Mouse (Mus musculus) hematopoietic stem cell, adult 5-6 weeks (primary cell): ENCODE results near the gene Nhsl1. TPM values are rescaled to one million over a fixed set of nuclear protein-coding genes. Genes with fewer than 3 reads are reported as not detected.

ENCODE experiments used
- ATAC-seq, 2 experiments: fragments of 125-278 bp in 1 of 2; replicated peaks in 1 of 2; 2 replicates each; pipeline ENCODE4 v1.8.0; 2016 to 2017; ENCODE audit warnings: inconsistent platforms in 2 of 2, mild to moderate bottlenecking in 2 of 2, moderate number of reproducible peaks in 2 of 2, low read depth in 1 of 2, moderate TSS enrichment in 1 of 2; ENCODE audit not compliant: low FRiP score in 2 of 2, poor library complexity in 2 of 2, severe bottlenecking in 2 of 2, insufficient read depth in 1 of 2, low TSS enrichment in 1 of 2
- total RNA-seq: library from RNA; stranded (forward); fragments of 172-1452, 232-1000 nt; gene quantifications from 2 replicates; pipeline ENCODE4 v1.2.3, GENCODE M21; 2017

The Nhsl1 gene
- total RNA-seq, 1 experiment from 2014 or later: 2.6 TPM

GRCm38 (mm10) chr10:18337725-18338124, 18.9 kb downstream of the Nhsl1 start:
- no peak for ATAC-seq

- no peak for ATAC-seq
These were observed 20.6 kb downstream of the Nhsl1 start for GRCm38 (mm10) chr10:18339386-18339785.

- ATAC-seq: no peak
These were observed 22.1 kb downstream of the Nhsl1 start for GRCm38 (mm10) chr10:18340930-18341329.

- no peak for ATAC-seq
These were observed 22.8 kb downstream of the Nhsl1 start for GRCm38 (mm10) chr10:18341444-18342196.

GRCm38 (mm10) chr10:18347231-18347630, 28.4 kb downstream of the Nhsl1 start:
- no peak for ATAC-seq

- ATAC-seq: no peak
These were observed 32.0 kb downstream of the Nhsl1 start for GRCm38 (mm10) chr10:18350781-18351180.

- no peak for ATAC-seq
These were observed 34.2 kb downstream of the Nhsl1 start for GRCm38 (mm10) chr10:18352937-18353336.

GRCm38 (mm10) chr10:18354103-18354502, 35.3 kb downstream of the Nhsl1 start:
- no peak for ATAC-seq

- ATAC-seq: no peak
These were observed 37.7 kb downstream of the Nhsl1 start for GRCm38 (mm10) chr10:18356461-18356860.

- ATAC-seq: no peak
These were observed 38.4 kb downstream of the Nhsl1 start for GRCm38 (mm10) chr10:18357212-18357611.

GRCm38 (mm10) chr10:18358461-18358860, 39.7 kb downstream of the Nhsl1 start:
- ATAC-seq: no peak

GRCm38 (mm10) chr10:18360175-18360574, 41.4 kb downstream of the Nhsl1 start:
- ATAC-seq: no peak

- no peak for ATAC-seq
These were observed 46.6 kb downstream of the Nhsl1 start for GRCm38 (mm10) chr10:18365432-18365831.

GRCm38 (mm10) chr10:18366697-18367096, 47.9 kb downstream of the Nhsl1 start:
- ATAC-seq: no peak

- no peak for ATAC-seq
These were observed 49.3 kb downstream of the Nhsl1 start for GRCm38 (mm10) chr10:18368111-18368510.

GRCm38 (mm10) chr10:18370475-18371286, 51.9 kb downstream of the Nhsl1 start:
- no peak for ATAC-seq

- ATAC-seq: no peak
These were observed 53.1 kb downstream of the Nhsl1 start for GRCm38 (mm10) chr10:18371866-18372265.

- ATAC-seq: no peak
These were observed 56.5 kb downstream of the Nhsl1 start for GRCm38 (mm10) chr10:18375301-18375700.
